Mouse (Mus musculus): Measurements from ENCODE around the gene Ebf3. TPM values are rescaled to one million over a fixed set of nuclear protein-coding genes. Genes with fewer than 3 reads are reported as not detected.

Ebf3 gene
- polyA plus RNA-seq, 1 experiment = 1.1 TPM

DNA sequence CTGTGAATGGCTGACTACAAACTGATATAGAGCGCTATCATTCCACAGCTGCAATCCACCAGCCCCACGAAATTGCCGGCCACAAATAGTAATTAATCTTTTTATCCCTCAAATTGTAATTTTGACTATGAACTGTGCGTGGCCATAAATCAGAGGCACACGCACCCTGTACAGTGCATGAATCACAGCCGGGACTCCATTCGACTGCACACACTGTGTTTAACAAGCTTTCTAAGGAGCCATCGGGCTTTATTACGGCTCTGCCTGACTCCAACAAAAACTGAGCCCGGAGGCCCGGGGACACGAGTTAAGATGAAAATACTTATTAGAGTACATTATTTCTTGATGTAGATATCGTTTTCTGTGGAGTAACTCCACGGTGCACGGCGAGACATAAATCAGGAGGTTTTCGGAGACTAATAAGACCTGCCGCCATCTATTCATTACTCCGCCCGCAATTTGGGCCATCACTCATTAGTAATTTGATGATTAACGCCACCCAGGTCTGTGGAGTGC is 107.4 kb downstream of the Ebf3 start:
- DNase-seq (ENCODE audit: low spot score) = no peak

DNA sequence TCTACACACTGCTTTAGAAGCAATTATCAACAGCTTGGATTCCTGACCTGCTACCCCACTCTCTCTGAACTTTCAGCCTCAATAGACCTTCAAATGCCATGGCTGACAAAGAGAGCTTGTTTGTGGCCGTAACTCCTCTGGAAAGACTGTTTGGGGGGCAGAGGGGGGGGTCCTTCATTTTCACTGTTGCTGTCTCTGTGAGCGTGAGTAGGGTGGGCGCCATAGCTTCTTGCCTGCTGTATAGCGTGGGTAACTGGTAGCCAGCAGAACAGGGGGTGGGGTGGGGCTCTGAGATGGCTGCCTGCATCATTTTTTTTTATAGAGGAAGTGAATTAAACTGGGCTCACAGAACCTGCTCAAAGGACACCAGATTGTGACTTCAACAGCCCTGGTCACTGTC is 114.7 kb downstream of the Ebf3 start:
- DNase-seq (ENCODE audit: low spot score) = peak; percentile 2

DNA sequence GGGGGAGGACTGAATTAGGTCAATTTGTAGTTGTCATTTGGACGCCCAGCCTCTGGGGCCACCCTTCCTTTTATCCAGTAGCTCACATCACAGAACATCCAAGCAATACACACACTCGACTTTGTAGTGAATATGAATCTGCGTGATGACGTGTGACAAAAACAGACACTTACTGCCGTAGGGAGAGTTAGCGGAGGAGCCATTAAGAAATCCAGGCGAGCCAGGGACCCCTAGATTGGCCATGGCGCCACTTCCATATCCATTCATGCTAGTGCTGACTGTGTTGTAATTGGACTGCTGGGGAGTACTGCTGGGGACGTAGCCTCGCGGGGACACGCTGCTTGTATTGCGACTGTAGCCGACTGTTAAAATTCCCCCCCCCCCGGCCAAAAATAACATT is 115.3 kb downstream of the Ebf3 start:
- no peak for DNase-seq (ENCODE audit: low spot score)

DNA sequence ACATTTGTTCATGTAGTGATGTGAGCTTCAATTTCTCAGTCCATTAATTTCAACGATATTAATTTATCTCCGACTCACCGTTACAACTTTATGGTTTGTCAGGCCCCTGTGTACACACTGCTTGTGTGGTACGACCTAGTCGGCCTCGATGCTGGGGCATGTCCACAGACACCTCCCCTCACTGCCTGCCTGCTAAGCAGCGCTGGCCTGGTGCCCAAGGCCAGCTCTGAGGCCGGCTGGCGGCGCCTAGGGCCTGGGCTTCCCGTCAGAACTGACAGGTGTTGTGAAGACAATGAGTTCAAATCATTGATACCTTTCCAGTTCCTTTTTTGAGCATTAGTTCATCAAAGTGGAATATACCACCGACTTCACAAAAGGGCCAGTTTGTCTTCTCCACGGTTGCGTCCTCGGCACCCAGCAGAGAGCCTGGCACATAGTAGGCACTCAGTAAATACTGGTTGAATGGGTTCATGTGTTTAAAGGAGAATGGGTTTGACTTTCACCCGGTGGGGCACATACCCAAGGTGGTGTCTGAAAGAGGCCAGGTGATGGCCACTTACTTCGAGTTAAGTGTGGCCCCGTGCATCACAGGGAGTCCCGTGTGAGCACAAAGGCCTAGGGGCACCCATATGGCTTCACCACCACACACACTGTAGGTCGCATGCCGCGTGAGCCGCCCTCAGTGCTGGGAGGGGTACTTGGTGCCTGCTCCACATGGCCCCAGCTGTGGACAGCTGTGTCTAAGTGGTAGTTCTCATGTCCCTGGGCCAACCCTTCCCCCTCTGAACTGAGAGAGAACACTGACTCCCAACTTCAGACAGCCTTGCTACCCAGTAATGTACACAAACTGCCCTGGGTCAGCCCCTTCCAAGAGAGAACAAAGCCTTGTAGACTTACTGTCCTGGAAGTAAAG is 116.9 kb downstream of the Ebf3 start:
- no peak for DNase-seq (ENCODE audit: low spot score)

DNA sequence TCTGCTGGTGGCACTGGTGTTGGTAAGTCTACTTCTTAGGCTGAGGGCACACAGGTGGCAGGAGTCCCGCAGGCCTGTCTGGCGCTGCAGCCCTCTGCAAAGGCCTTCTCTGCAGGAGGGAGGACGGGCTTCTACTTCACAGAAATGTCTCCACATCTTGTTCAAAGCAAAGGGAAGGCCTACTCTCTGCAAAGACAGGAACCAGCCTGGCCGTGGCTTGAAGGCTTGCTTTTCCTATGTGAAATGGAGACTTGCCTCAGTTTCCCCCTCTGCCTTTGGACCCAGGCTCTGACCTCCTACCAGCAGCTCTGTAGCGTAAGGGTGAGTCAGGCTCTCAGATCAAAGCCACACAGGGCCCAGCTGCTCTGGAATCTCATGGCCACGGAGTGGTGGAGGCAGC is 117.7 kb downstream of the Ebf3 start:
- no peak for DNase-seq (ENCODE audit: low spot score)

DNA sequence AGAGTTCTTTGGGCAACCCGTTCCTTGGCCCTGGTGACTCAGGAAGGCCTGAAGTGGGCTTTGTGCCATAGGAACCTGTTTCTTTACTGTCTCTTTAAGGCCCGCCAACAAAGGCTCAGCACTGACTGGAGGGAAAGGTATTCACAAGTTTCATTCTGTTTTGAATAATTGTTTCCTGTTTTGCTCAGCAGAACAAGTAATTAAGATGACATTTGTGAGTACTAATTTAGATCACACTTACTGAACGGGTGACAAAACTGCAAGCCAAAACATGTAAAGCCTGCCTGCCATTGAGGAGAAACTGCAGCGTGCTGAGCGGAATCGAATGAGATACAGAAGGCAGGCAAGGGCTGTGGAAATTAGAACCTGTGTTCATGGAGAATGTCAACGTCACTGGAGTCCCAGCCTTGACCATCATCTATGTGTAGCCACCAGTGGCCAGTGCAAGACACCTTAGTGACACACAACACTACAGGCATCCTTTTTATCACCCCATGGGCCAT is 121.4 kb downstream of the Ebf3 start:
- no peak for DNase-seq (ENCODE audit: low spot score)

DNA sequence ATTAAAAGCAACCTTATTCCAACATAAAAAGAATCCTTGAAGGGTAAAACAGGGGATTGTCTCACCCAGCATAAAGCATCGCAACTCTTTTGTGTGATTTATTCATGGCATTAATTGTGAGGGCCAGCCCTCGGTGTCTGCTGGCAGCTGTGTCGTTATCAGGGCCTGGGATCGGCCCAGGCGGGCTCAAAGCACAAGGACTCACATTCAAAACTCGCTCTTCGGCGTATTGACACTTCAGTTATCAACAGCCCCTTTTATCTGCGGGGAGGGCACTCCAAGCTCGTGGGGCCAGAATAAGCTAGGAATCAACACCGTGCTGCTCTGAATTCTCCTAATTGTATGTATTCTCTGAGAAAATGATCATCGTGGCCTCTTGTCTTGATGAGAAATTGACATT is 122.4 kb downstream of the Ebf3 start:
- no peak for DNase-seq (ENCODE audit: low spot score)

DNA sequence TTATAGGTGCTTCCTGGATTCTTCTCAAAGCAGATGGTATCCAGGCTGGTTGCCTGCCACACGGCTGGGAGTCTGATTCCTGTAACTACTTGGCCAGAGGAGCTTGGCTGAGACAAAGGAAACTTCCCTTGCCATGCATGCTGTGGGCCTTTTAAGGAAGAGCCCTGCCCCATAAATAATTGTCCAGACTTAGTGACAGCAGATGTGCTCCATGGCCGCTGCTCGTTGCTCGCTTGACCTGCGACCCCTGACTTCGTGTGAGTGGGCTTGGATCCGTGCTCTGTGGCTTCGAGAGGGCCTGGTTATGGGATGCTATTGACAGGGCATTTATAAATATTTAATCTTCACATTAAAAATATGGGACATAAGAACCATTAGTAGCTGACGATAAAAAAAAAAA is 142.0 kb downstream of the Ebf3 start:
- DNase-seq (ENCODE audit: low spot score) = no peak

DNA sequence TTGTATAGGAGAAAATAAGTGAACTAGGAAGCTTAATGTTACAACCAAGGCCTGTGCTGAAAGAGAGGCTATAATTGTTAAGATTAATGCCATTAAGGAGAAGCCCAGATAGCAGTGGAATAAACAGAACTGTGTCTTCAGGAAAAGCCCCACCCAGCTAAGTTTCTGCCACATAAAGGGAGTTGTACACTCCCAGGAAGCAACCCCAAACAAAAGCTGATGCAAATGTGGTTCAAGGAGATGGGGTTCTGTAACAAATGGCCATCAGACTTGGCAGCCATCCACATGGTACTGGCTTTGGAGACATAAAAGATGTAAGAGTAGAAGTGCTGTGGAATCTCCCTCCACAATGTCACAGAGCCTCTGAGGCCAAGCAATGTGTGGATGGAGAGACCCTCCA is 155.2 kb downstream of the Ebf3 start:
- no peak for DNase-seq (ENCODE audit: low spot score)

DNA sequence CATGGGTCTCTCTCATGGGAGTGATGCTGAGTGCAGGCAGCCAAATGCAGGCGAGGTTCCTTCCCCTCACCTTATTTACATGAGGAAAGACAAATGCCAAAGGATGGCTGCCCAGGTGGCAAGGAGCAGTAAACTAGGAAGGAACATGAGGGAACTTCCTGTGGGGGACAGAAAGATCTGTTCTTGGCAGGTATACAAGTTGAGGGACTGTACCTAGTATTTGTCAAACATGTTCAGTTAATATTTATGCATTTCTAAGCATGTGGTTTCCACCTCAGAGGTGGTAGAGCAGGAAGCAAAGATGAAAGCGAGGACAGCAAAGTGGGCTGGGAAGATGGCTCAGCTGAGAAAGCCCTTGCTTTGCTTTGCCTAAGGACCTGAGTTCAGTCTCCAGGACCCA is 159.6 kb downstream of the Ebf3 start:
- no peak for DNase-seq (ENCODE audit: low spot score)

DNA sequence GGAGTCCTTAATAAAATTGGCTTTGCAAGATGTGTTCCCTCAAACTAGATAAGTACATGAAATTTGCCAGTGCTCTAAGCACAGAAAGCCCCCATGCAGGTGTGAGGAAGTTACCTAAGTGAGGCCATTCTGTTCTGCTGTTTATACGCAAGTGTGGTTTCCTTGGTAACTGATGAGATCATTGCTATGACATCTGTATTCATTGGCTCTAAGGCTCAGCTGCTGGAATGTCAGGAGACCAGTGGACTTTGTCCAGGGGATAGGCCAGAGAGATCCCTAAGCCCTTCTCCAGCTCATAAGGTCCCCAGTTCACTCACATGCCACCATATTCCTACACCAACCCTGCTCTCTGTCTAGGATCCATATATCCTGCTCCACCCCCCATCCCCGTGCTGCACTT is 162.4 kb downstream of the Ebf3 start:
- no peak for DNase-seq (ENCODE audit: low spot score)

DNA sequence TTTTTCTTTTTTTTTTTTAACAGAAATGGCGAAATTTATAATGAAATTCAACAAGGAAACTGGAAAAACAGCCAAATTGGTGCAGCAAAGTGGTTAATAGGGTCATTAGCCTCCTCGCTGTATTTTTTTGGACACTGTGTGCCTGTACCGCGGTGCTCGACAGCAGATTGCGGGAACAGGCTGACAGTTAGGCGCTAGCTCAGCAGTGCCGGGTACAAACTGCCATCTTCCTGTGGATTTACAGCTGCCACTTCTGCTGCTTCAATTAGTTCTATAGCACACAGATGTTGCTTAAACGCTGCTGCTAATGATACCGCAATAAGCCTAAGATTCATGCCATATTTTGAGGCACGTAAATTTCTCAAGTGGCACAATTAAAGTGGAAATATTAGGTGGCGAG is 167.1 kb downstream of the Ebf3 start:
- DNase-seq (ENCODE audit: low spot score) = no peak

Other genes starting within 250 kb of the Ebf3 start
- 8.0 and 8.7 TPM in 2 replicates for gene 9430038I01Rik, start 96.3 kb upstream of the Ebf3 start, polyA plus RNA-seq (2012; rRNA removed)
- 91.4 and 92.0 TPM in 2 replicates for gene Glrx3, start 123.2 kb upstream of the Ebf3 start, polyA plus RNA-seq (2012; rRNA removed)